Mouse (Mus musculus) retina, postnatal 7 days (tissue): ENCODE results near the gene Agrn.

Experiments used
- DNase-seq: peaks from one replicate; pipeline ENCODE4 v3.0.0-alpha.2; 2012; ENCODE audit warnings: low read depth, low spot score

The Agrn gene

GRCm38 (mm10) chr4:156202462-156202893, 5.2 kb upstream of the Agrn start:
- no peak for DNase-seq

- no peak for DNase-seq
Measured at GRCm38 (mm10) chr4:156200623-156201475, 3.6 kb upstream of the Agrn start, which contains the start of gene Isg15. Gene Isg15 (minus strand): TSS chr4:156200818.

DNA sequence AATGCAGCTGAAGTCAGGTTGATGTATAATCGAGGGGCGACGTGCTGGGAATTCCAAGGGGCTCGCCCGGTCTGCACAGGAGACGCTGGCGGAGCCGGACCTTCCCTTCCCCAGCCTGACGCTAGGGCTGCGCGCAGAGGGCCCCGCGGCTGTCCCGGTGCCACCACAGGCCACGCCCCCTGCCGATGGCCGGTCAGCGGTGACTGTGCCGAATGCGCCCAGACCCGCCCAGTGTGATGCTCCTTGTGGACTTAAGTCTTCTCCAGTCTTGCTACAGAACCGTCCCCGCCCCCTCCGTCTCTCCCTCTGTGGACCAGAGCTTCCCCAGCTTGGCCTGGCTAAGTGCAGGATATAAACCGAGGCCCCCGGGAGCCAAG, 529 bp upstream of the Agrn start:
- peak; percentile 76 for DNase-seq

DNA sequence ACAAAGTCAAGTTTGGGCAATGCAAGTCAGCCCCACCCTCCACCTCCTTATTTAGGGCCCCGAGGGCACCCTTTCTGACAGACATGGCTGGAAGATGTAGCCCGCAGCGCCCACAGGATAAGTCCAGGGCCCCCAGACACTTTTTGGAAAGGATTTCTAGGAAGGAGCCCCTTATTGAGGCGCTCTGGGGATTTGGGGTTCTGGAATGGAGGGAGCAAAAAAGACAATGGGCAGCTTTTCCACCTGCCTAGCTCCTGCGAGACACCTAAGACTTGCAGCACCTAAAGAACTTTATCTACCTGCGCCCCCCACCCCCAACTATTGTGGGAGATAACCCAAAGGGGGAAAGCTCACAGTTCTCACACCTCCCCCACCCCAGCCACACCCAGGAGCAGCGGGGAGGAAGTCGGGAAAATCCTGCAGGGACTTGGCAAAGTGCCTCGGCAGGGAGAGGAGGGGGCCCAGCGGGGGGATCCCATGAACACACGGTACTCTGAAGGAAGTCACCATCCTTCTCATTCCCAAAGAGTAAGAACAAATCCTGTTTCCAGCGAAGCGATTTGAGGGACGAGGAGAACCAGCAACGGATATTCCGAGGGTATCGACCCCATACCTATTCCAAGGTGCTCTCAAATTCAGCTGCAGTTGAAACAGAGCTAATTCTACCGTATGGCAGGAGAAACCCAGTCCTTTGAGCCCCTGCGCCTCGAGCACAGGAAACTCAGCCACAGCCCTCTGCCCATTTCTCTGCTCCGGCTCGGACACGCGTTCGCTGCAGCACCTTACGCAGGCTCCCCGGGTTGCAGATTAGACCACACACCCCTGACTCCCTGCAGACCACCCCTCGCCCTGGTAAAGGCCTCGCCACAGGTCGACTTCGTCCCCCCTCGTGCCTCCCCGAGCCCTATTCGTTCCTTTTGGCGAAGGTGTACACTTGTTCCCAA, 1.1 kb downstream of the Agrn start:
- DNase-seq, result no peak

DNA sequence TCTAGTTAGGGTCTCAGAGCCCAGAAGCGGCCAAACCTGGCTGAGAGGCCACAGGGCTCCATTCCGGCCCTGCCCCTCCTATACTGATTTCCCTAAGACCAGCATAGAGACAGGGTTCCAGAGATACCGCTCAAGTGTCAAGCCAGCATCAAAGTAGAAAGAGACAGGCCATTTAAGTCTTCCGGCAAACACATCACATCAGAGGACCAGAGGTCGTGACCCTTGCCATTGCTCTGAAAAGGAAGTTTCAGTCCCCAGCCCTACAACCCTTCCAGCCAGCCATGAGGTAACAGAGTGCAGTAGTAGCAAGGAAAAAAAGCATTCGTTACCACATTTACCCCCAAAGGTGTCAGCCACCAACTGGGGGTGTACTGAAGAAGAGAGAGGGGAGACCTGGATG, 2.9 kb downstream of the Agrn start:
- no peak for DNase-seq

DNA sequence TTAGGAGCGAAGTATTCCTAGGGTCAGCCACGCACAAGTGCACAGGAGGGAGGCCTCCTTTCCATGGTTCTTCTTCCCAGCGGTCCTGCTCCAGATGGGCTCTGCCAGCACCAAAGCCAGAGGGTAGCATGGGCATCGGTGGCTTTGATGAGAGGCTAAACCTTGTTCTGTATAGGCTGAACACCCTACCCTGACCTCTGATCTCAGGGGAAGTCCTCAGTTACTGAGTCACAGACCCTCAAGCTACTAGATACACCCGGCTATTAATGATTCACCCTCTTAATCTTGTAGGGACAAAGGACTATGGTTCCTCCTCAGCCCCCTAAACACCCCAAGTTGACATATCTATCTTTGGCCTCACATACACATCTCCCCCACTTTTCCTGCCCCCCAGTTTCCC, 3.4 kb downstream of the Agrn start:
- DNase-seq, result no peak

DNA sequence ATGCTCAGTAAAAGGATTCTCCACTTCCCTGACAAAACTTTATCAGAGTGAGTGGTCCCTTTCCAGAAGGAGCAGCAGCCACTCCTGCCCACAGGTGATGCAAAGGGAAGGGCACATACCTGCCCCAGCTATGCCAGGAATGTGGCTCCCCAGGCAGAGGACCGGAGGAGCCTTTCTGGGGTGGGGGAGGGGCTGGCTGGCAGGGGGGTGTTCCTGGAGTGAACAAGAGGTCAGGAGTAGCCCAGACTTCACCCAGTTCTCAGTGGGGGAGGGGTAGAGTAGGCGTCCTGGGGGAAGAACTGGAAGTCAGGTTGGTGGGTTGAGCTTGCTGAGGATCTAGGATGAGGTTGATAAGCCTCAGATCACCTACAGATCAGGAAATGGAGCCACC, 4.1 kb downstream of the Agrn start:
- no peak for DNase-seq

- no peak for DNase-seq
Measured at GRCm38 (mm10) chr4:156192421-156193199, 4.7 kb downstream of the Agrn start.

DNA sequence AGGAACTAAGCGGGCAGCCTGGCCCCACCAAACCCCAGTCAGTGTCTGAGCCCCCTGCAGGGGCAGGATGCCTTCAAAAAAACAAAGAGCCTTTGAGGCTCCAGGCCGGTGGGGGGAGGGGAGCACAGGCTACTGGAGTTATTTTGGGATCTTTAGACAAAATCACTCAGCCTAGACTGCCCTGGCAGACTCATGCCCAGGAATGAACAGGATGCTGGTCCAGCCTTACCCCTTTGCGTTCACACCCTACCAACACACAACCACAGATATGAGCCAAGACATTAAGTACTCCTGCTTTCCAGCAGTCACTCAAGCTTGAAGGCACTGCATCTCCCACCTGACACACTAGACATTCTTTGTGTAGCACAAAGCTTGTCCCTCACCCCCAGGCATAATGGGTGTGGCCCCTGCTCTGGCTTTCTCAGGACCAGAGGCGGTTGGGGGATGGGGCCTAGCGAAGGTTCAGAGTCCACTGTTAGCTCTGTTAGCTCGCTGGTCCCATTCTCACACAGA, 8.4 kb downstream of the Agrn start:
- DNase-seq, result no peak

DNA sequence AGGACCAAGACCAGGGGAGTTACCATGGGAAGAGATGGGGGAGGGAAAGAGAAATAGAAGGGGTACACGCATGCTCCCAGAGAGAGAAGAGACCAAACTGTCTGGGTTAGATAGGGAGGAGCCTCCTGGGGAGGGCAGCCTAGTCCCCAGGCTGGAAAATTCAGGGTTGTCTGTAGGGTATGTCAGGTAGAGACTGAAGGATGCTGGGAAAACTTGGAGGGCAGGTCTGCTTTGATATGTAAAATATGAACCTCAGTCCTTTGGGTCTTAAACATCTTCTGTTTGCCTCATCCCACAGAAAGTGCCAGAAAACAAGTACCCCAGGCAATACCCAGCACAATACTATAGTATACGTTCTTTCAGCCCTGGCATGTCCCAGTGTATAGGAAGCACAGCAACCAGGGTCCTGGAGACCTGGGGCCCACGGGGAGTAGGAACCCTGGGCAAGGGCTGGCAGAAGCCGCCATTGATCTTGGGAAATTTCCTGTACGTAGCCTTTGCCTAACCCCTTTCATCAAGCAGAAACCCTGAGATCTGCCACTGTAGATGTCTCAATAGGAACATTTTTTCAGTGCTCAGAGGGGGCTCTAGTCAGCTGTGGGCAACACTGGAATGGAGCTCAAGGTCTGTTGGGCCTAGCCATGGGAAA, 9.0 kb downstream of the Agrn start:
- DNase-seq, result no peak

DNA sequence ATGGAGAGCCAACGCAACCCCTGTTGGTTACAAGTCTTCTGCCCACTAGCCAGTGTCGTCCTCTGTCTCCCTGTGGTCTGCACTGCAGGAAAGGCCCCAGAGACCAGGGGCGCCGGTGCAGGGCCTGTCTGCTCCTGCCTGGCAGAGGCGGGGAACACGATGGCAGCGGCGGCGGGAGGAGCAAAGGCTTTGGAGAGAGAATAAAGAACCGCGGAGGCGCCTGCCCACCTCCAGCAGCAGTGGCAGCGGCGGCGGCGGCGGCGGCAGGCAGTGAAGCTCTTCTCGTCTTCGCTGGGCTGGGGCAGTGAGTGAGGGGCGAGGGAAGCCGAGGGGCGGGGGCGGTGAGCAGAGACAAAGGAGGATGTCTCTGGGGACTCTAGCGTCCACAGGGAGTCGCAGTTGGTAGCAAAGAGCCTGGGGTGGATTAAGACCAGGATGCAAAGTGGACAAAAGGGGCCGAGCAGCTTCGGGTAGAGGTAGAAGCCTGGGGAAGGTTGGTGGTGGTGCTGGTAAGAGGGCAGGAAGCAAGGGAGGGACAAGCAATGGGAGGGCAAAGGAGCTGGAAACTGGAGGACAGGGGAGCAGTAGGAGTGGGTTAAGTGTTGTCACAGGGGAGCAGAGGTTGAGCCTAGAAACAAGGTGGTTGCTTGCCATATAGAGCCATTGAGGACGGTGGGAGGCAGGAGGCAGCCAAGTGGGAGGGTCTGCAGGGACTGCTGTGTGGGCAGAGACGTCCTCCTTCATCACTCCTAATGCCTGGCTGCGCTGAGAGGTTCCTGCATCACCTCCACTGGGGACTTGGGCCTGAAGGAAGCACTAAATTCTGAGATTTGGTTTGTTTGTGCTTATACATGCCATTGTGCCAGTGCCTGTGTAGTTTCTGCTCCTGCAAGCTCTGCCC, 11.1 kb downstream of the Agrn start:
- DNase-seq, result no peak

DNA sequence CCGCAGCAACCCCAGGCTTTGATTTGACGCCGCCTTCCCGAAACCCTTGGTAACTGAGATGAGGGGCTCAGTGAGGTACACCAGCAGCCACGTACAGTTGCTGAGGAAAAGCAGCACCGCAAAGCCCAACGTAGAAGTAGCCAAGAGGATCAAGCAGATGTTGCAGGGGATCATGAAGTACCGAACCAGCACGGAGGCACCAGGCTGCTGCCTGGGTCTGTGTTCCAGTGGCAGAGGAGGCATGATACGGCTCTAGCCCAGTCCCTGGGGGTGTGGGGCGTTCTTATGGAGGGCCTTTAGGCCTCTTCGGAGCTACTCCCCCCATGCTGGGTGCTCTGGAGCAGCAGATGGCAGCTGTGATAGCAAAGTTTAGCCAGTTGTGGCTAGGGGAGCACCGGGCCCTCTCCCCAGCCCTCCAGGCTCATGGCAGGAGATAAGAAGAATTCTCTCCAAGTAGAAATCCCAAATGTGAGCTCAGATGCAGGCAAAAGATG, 11.8 kb downstream of the Agrn start:
- no peak for DNase-seq

DNA sequence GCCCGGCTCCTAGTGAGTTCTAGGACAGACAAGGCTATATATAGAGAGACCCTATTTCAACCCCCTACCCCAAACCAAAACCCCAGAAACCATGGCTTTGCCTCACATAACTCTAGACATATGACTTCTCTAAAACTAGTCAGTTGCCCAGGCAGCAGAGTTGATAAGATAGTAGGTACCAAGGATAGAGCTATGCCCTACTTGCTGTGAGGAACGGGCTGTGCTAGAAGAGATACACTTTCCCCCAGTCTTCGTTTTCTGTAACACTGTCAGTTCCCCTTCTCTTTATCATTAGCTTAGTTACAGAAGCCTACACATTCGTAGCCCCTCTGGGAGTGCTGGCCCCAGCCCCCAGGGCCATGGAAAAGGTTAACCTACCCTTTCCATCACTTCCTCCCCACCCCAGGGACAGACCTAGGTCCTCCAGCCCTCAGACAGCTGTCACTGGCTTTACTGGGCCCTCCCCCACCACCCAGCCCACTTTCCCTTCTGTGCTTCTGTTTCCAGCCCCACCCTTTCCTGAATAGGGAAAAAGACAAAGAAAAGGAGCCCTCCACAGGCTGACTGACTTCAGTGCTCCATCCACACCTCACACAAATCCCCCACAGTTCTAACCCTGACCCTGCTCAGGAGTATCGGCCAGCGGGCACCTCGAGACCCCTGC, 12.9 kb downstream of the Agrn start:
- no peak for DNase-seq

DNA sequence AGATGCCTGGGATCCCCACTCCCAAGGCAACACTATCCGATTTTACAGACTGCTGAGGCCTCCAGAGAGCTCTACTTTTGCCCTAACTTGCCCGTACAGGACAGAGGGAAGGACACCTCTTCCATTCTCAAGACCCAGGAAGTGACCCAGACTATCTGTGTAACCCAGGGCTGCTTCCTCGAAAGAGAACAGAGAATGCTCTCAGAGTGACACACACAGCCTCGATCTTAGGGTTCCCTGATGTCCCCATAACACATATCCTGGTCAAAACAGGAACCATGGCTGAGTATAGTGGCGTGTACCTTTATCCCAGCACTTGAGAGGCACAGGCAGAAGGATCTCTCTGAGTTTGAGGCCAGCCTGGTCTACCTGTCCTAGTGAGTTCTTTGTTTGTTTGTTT, 13.5 kb downstream of the Agrn start:
- DNase-seq, result no peak

DNA sequence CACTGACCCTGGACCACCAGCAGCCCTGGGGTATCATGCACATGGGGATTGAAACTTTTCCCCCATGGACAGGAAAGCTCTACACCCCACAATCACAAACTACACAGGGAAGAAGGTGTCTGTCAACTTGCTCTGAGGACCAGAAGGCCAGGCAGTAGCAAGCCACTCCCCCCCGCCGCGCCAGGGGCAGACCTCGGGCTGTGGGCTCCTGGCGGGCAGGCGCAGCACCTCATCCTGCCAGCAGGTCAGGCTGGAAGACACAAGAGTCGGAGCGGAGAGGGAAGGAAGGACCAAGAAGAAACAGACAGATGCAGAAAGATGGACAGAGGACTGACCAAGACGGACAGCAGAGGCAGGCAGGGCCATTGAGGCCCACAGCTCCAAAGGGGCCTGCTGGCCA, 19.7 kb downstream of the Agrn start:
- no peak for DNase-seq

DNA sequence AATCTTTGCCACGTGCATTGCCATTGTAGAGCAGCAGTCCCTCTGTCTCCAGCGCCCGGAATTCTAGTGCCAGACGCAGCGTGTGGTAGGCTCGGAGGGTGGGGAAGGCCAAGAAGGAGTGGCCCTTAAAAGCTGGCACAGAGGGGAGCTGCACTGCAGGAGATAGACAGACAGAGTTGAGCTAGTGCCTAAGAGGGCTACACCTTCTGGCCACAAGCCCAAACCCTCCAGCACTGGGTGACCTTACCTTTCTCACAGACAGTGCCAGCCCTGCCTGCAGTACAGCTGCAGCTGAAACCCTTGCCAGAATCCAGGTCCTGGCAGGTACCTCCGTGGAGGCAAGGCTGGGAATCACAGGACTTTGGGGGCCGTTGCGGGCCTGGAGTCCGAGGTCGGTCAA, 25.5 kb downstream of the Agrn start:
- DNase-seq, result no peak

- no peak for DNase-seq
Measured at GRCm38 (mm10) chr4:156169129-156169528, 28.2 kb downstream of the Agrn start.

GRCm38 (mm10) chr4:156168611-156169010, 28.7 kb downstream of the Agrn start:
- DNase-seq, result no peak

DNA sequence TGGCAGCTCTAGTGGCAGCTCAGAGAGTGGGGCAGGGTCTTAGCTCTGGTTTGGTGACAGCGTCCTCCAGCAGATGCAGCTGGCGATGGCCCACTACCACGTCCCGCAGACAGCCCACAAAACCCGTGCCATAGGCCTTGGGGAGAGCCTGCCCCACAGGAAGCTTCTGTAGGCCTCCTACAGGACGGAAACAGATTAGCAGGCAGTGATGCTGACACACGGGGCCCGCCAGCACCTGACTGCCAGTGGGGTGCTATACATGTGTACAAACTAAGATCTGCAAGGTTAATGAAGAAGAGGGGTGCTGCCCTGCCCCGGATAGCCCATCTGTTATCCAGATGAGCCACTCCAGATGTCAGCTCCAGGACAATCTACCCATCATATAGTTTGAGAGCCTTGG, 30.8 kb downstream of the Agrn start:
- no peak for DNase-seq
